8 mouse cellular contexts compared by ENCODE assay signal in genomic region chr2:33736722-33737121, GRCm38 (mm10).
DNase-seq lines count a peak whose midpoint lies in the region; ATAC-seq and TF ChIP-seq lines count a peak whose summit lies in the region.

No protein-coding gene starts in this region.

- no peaks in the 10 kb centered on the region for H3K9me3 ChIP-seq in heart, embryonic 10.5 days
- no peaks in the 10 kb centered on the region for H3K9me3 ChIP-seq in midbrain, embryonic 12.5 days

- ATAC-seq in midbrain, embryonic 12.5 days (ENCODE audit: low FRiP score, low read depth), result peak; percentile 67

- intact Hi-C loops in heart, postnatal 36 days (cut with DNase I), result no loop called here
- intact Hi-C loops in left cerebral cortex, adult 2 months (cut with DNase I), result loop anchor here (10.0 kb wide), 1 partner anchor 172 kb away; no protein-coding TSS in a partner anchor

- peak; percentile 34 for DNase-seq in heart, adult 8-10 months (ENCODE audit: low spot score)
- DNase-seq in heart, embryonic 10.5 days (ENCODE audit: low spot score), result no peak
- DNase-seq in adrenal gland, adult 8-10 months, result peak; percentile 34
- peak; percentile 78 for DNase-seq in embryo, embryonic 11 days
- peak; percentile 66 to 74 for DNase-seq in heart, postnatal 36 days
- peak; percentile 67 to 74 for DNase-seq in left cerebral cortex, adult 2 months (ENCODE audit: extremely low spot score in 1 of 2, low spot score in 2 of 2)
- peak; percentile 33 to 65 for DNase-seq in spleen, adult 18-20 months

- TF ChIP-seq CTCF in left cerebral cortex, adult 2 months (IDR thresholded peaks at IDR 0.05), result no peak; the same call in none of the 2 replicates

- 2% methylated on average over 2 of the region's 2 CpGs for WGBS in heart, embryonic 10.5 days
- WGBS in midbrain, embryonic 12.5 days, result 4% methylated on average over 2 of the region's 2 CpGs

- peaks cover 23% of the 10 kb centered on the region for H3K27me3 ChIP-seq in heart, embryonic 10.5 days (ENCODE audit: insufficient read depth, poor library complexity, severe bottlenecking)
- peaks cover 4% of the 10 kb centered on the region; the same call in 1 of the 2 replicates for H3K27me3 ChIP-seq in midbrain, embryonic 12.5 days

- peaks cover 11% of the 10 kb centered on the region for H3K36me3 ChIP-seq in heart, embryonic 10.5 days
- peaks cover 30% of the 10 kb centered on the region for H3K36me3 ChIP-seq in midbrain, embryonic 12.5 days

- H3K4me1 ChIP-seq in heart, embryonic 10.5 days, result peaks cover 14% of the 10 kb centered on the region
- peaks cover 11% of the 10 kb centered on the region; the same call in 1 of the 2 replicates for H3K4me1 ChIP-seq in midbrain, embryonic 12.5 days

- H3K27ac ChIP-seq in heart, embryonic 10.5 days, result no peak overlapping the region
- no peak overlapping the region for H3K27ac ChIP-seq in left cerebral cortex, adult 2 months
- no peak overlapping the region for H3K27ac ChIP-seq in midbrain, embryonic 12.5 days (replicated peaks)

- H3K4me2 ChIP-seq in midbrain, embryonic 12.5 days (replicated peaks), result no peak overlapping the region

- no peak overlapping the region for H3K9ac ChIP-seq in midbrain, embryonic 12.5 days (replicated peaks)

- no peak overlapping the region for H3K4me3 ChIP-seq in heart, embryonic 10.5 days
- no peak overlapping the region for H3K4me3 ChIP-seq in left cerebral cortex, adult 2 months
- H3K4me3 ChIP-seq in midbrain, embryonic 12.5 days, result no peak overlapping the region
